Mouse (Mus musculus) neural tube, embryonic 12.5 days (tissue): Measurements from ENCODE around the gene Focad. TPM values are rescaled to one million over a fixed set of nuclear protein-coding genes. Genes with fewer than 3 reads are reported as not detected.

Experiments used
- ATAC-seq: fragments of 200-750 bp; cut with Nextera tagmentation; 2 replicates; pipeline ENCODE4 v1.8.0; 2017; ENCODE audit warnings: low read depth, mild to moderate bottlenecking, moderate TSS enrichment, moderate library complexity; ENCODE audit not compliant: low FRiP score
- H3K27ac ChIP-seq: fragments of 300-500 bp; sonication (generic); 2 replicates; pipeline ENCODE4 v1.5.1; 2016
- H3K27me3 ChIP-seq: fragments of 300-500 bp; sonication (generic); replicated peaks from 2 replicates; pipeline ENCODE4 v1.6.1; 2016; ENCODE audit warnings: mild to moderate bottlenecking
- H3K36me3 ChIP-seq: fragments of 300-500 bp; sonication (generic); 2 replicates; pipeline ENCODE4 v1.6.1; 2016; ENCODE audit warnings: mild to moderate bottlenecking
- H3K4me1 ChIP-seq: fragments of 300-500 bp; sonication (generic); 2 replicates; pipeline ENCODE4 v1.6.1; 2016
- H3K4me2 ChIP-seq: fragments of 300-500 bp; sonication (generic); replicated peaks from 2 replicates; pipeline ENCODE4 v1.6.1; 2016; ENCODE audit warnings: mild to moderate bottlenecking
- H3K4me3 ChIP-seq: fragments of 300-500 bp; sonication (generic); 2 replicates; pipeline ENCODE4 v1.5.1; 2016
- H3K9ac ChIP-seq: fragments of 300-500 bp; sonication (generic); 2 replicates; pipeline ENCODE4 v1.6.1; 2016; ENCODE audit warnings: mild to moderate bottlenecking
- H3K9me3 ChIP-seq: fragments of 300-500 bp; sonication (generic); 2 replicates; pipeline ENCODE4 v1.6.1; 2016; ENCODE audit warnings: mild to moderate bottlenecking
- WGBS: fragments of 180-500 bp; shearing (Covaris S2); methylation state at CpG from one replicate; pipeline ENCODE4 v1.1.7; 2016; 5-methylcytosine and 5-hydroxymethylcytosine counted together
- polyA plus RNA-seq: library from polyadenylated mRNA; unstranded; fragments of >200 nt; fragmentation: Nextera tagmentation; extraction: Ambion mirVana; gene quantifications from 2 replicates; pipeline ENCODE4 v1.2.1, GENCODE M21; 2016

The Focad gene
- polyA plus RNA-seq, result 11.8 and 14.0 TPM in 2 replicates

DNA sequence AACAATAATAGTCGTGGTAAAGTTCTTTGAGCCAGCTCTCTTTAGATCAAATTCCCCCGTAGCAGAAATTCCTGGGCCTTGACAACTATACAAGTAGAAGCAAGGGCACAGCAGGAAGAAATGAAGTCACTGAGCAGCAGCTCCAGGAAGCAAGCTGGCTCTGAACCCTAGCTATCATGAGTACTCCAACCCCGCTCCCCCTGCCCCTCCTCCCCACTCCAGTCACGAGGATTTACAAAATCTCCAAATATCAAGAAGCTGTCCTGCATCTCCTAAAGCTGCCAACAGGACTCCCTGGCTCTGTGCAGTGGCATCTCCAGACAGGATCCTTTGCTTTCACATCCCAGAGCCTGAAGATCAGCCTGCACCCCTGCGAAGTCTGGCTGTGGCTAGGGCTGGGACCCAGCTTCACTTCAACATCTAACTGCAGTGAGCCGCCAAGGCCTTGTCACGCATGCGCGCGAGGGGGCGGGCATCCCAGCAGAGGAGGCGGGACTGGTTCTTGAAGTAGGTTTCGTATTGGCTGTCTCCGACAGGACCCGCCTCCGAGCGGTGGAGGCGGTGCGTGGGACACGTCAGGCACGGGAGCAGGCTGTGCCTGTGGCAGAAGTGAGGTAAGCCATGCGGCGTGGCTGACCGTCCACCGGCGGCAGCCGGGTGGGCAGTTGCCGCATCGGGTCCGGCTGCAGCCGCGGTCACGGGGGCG lies at the start of gene Focad:
TSS of gene Focad (plus strand) at position 568 of the 706 bp plus-strand sequence.
- peak within 1 kb of the TSS; percentile 72 for H3K9ac ChIP-seq
- ATAC-seq, result peak; percentile 100
- peak within 1 kb of the TSS; percentile 48; the same call in 1 of the 2 replicates for H3K27ac ChIP-seq
- H3K4me2 ChIP-seq, result peak within 1 kb of the TSS; percentile 94
- no peaks in the 10 kb centered on the region; the same call in 1 of the 2 replicates for H3K4me1 ChIP-seq
- no peaks in the 10 kb centered on the region for H3K36me3 ChIP-seq
- H3K9me3 ChIP-seq, result no peaks in the 10 kb centered on the region
- no peaks in the 10 kb centered on the region for H3K27me3 ChIP-seq
- peak within 1 kb of the TSS; percentile 86 for H3K4me3 ChIP-seq
- under 1% methylated on average over 34 of the region's 34 CpGs for WGBS

DNA sequence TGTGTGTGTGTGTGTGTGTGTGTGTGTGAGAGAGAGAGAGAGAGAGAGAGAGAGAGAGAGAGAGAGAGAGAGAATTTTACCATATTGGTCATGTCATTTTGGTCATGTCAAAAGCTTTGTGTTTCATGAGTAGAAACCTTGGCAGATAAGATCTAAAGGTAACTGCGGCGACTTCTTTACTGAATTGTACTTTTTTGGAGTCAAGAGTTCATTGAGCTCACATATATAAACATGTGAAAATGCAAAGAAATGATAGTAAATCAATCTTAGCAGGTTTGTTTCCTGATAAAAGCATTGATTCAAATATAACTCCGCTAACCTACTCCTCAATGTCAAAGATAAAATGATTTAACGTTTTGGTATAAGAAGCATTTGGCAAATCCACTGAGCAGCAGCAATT lies 49.3 kb upstream of the Focad start:
- no peak for ATAC-seq
- no peaks in the 10 kb centered on the region for H3K36me3 ChIP-seq

GRCm38 (mm10) chr4:88046280-88046679 lies 48.1 kb upstream of the Focad start:
- Histone ChIP-seq H3K9ac (no peak overlapping the region), H3K4me2 (no peak overlapping the region), H3K27me3 (no peaks in the 10 kb centered on the region), H3K4me3 (no peak overlapping the region), H3K27ac (no peak overlapping the region), H3K4me1 (no peaks in the 10 kb centered on the region), H3K9me3 (no peaks in the 10 kb centered on the region), H3K36me3 (no peaks in the 10 kb centered on the region)
- 82% methylated on average over 8 of the region's 8 CpGs for WGBS
- no peak for ATAC-seq

More for the DNA sequence above, 49.3 kb upstream of the Focad start:
- no peak overlapping the region for H3K4me2 ChIP-seq
- no peaks in the 10 kb centered on the region for H3K4me1 ChIP-seq
- no peaks in the 10 kb centered on the region for H3K9me3 ChIP-seq
- no peak overlapping the region for H3K9ac ChIP-seq
- WGBS, result 91% methylated on average over 4 of the region's 4 CpGs
- no peaks in the 10 kb centered on the region for H3K27me3 ChIP-seq
- H3K27ac ChIP-seq, result no peak overlapping the region
- H3K4me3 ChIP-seq, result no peak overlapping the region

DNA sequence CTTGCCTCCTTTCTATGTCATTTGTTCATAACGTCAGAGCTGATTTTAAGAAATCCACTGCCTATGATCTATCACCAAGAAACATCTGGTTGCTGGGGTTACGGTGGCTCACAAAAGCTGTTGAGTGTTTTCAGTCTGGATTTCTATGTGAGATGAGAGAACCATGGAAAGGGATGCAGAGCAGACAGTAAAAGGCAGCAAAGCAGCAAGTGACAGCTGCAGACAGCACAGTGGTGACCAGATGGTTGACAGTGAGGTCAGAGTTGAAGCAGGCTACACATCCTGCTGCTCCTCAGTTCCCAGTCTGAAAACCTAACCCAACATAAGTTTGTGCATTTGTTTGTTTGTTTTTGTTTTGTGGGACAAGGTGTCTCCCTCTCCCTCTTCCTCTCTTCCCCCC lies 19.0 kb upstream of the Focad start:
- H3K9me3 ChIP-seq, result no peaks in the 10 kb centered on the region
- 65% methylated on average over 2 of the region's 2 CpGs for WGBS
- no peaks in the 10 kb centered on the region for H3K27me3 ChIP-seq
- H3K36me3 ChIP-seq, result no peaks in the 10 kb centered on the region
- H3K4me3 ChIP-seq, result no peak overlapping the region
- ATAC-seq, result no peak
- H3K27ac ChIP-seq, result no peak overlapping the region
- no peak overlapping the region for H3K4me2 ChIP-seq
- H3K9ac ChIP-seq, result no peak overlapping the region
- H3K4me1 ChIP-seq, result no peaks in the 10 kb centered on the region; the same call in 1 of the 2 replicates

- WGBS, result 73% methylated on average over 3 of the region's 3 CpGs
- no peak overlapping the region for H3K9ac ChIP-seq
Measured at GRCm38 (mm10) chr4:88078983-88079382, 15.4 kb upstream of the Focad start.

GRCm38 (mm10) chr4:88081417-88081816 lies 13.0 kb upstream of the Focad start:
- Histone ChIP-seq H3K27ac (no peak overlapping the region), H3K27me3 (no peaks in the 10 kb centered on the region), H3K4me2 (no peak overlapping the region), H3K9ac (no peak overlapping the region), H3K36me3 (no peaks in the 10 kb centered on the region), H3K4me3 (no peak overlapping the region), H3K4me1 (no peaks in the 10 kb centered on the region), H3K9me3 (no peaks in the 10 kb centered on the region)
- WGBS, result 82% methylated on average over 5 of the region's 5 CpGs
- ATAC-seq, result no peak

More at GRCm38 (mm10) chr4:88078983-88079382, 15.4 kb upstream of the Focad start:
- Histone ChIP-seq H3K36me3 (no peaks in the 10 kb centered on the region), H3K4me2 (no peak overlapping the region), H3K4me3 (no peak overlapping the region), H3K4me1 (no peaks in the 10 kb centered on the region; the same call in 1 of the 2 replicates), H3K27ac (no peak overlapping the region), H3K9me3 (no peaks in the 10 kb centered on the region), H3K27me3 (no peaks in the 10 kb centered on the region)
- ATAC-seq, result no peak

- H3K9ac ChIP-seq, result no peak overlapping the region
- ATAC-seq, result no peak
- no peak overlapping the region for H3K4me3 ChIP-seq
- 92% methylated on average over 3 of the region's 3 CpGs for WGBS
- H3K4me2 ChIP-seq, result no peak overlapping the region
- no peak overlapping the region for H3K27ac ChIP-seq
- no peaks in the 10 kb centered on the region for H3K27me3 ChIP-seq
- no peaks in the 10 kb centered on the region for H3K4me1 ChIP-seq
- no peaks in the 10 kb centered on the region for H3K36me3 ChIP-seq
- H3K9me3 ChIP-seq, result no peaks in the 10 kb centered on the region
Measured at GRCm38 (mm10) chr4:88081885-88082284, 12.5 kb upstream of the Focad start.

GRCm38 (mm10) chr4:88082381-88082780 lies 12.0 kb upstream of the Focad start:
- Histone ChIP-seq H3K4me1 (no peaks in the 10 kb centered on the region), H3K27ac (no peak overlapping the region), H3K9ac (no peak overlapping the region), H3K9me3 (no peaks in the 10 kb centered on the region), H3K27me3 (no peaks in the 10 kb centered on the region), H3K4me2 (no peak overlapping the region), H3K36me3 (no peaks in the 10 kb centered on the region), H3K4me3 (no peak overlapping the region)
- WGBS, result 89% methylated on average over 4 of the region's 4 CpGs
- ATAC-seq, result no peak

DNA sequence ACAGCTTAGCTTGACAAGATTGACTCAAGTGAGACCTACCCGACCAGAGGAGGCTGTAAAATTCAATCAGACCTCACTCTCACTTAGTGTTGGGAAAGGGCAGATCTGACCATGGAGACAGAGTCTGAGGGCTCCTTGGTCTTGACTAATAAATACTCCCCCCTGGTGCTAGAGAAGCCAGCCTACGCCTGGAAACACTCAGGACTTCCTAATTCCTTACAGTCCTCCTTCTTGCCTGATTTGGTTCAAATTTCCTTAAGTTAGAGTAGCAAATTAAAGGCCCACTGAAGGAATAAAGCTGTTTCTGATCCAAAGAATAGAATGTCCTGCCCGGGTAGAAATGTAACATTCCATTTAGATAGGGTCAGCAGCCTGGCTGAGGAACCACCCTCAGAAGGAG lies 10.6 kb upstream of the Focad start:
- WGBS, result 65% methylated on average over 3 of the region's 3 CpGs
- no peak for ATAC-seq
- Histone ChIP-seq H3K27me3 (no peaks in the 10 kb centered on the region), H3K36me3 (no peaks in the 10 kb centered on the region), H3K9ac (no peak overlapping the region), H3K9me3 (no peaks in the 10 kb centered on the region), H3K4me2 (no peak overlapping the region), H3K27ac (no peak overlapping the region), H3K4me3 (no peak overlapping the region), H3K4me1 (no peaks in the 10 kb centered on the region)

- no peaks in the 10 kb centered on the region for H3K27me3 ChIP-seq
- no peak for ATAC-seq
- 88% methylated on average over 2 of the region's 2 CpGs for whole genome bisulfite sequencing
Measured at GRCm38 (mm10) chr4:88090316-88090715, 4.1 kb upstream of the Focad start.

DNA sequence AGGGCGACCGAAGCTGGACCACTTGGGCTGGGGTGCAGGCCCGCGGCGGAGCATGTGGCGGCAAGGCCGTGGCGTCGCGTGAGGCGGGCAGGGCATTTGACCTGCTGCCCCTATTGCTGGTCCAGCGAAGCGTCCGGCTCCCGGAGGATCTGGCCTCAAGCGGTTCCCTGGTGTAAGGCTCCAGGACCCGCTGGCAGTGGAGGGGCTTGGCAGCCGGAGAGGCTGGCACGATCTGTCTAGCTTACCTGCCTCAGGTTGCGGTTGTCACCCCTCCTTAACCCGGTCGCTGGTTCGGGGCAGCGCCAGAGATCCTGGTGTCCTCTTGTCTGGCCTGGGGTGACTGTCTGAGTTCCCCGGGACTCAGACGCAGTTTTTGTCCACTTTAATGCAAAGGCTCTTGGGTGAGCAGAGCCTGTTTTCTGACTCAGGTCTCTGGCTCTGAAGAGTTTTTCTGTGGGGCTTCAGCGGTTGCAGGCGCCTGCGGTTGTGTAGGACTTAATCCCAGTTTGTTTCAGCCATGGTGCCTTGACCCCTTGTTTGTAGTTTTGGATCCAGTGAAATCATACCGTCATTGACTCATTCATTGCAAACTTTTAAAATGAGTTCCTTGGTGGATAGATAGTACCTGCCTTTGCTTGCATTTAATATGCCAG lies 465 bp downstream of the Focad start:
- Histone ChIP-seq H3K9me3 (no peaks in the 10 kb centered on the region), H3K9ac (peak overlapping the region; percentile 72), H3K27me3 (no peaks in the 10 kb centered on the region), H3K4me1 (no peaks in the 10 kb centered on the region; the same call in 1 of the 2 replicates), H3K4me3 (peak overlapping the region; percentile 86), H3K36me3 (no peaks in the 10 kb centered on the region), H3K4me2 (peak overlapping the region; percentile 94), H3K27ac (no peak overlapping the region)
- no peak; the same call in 1 of the 2 replicates for ATAC-seq
- WGBS, result 2% methylated on average over 30 of the region's 30 CpGs

More at GRCm38 (mm10) chr4:88090316-88090715, 4.1 kb upstream of the Focad start:
- Histone ChIP-seq H3K27ac (no peak overlapping the region), H3K9ac (no peak overlapping the region), H3K36me3 (no peaks in the 10 kb centered on the region), H3K4me3 (no peak overlapping the region), H3K4me2 (no peak overlapping the region), H3K4me1 (no peaks in the 10 kb centered on the region; the same call in 1 of the 2 replicates), H3K9me3 (no peaks in the 10 kb centered on the region)

GRCm38 (mm10) chr4:88095693-88096092 lies 1.3 kb downstream of the Focad start:
- WGBS, result 83% methylated on average over 2 of the region's 2 CpGs
- no peaks in the 10 kb centered on the region for H3K27me3 ChIP-seq

More at GRCm38 (mm10) chr4:88095693-88096092, 1.3 kb downstream of the Focad start:
- no peaks in the 10 kb centered on the region for H3K9me3 ChIP-seq
- H3K27ac ChIP-seq, result no peak overlapping the region
- no peak overlapping the region for H3K4me2 ChIP-seq
- no peaks in the 10 kb centered on the region for H3K36me3 ChIP-seq
- ATAC-seq, result no peak
- no peaks in the 10 kb centered on the region; the same call in 1 of the 2 replicates for H3K4me1 ChIP-seq
- no peak overlapping the region for H3K9ac ChIP-seq
- no peak overlapping the region for H3K4me3 ChIP-seq
